Mouse (Mus musculus): ENCODE measurements around the gene Slc25a21. TPM values are rescaled to one million over a fixed set of nuclear protein-coding genes. Genes with fewer than 3 reads are reported as not detected.

The Slc25a21 gene
- polyA plus RNA-seq, 1 experiment from 2014 or later = 25.5 TPM

- Histone ChIP-seq H3K9me3 (replicated peaks) (no peaks in the 10 kb centered on the region), H3K27me3 (no peaks in the 10 kb centered on the region), H3K4me2 (no peak overlapping the region), H3K9ac (no peak overlapping the region), H3K4me3 (replicated peaks) (no peak overlapping the region), H3K4me1 (replicated peaks) (peaks cover 27% of the 10 kb centered on the region), H3K27ac (no peak overlapping the region), H3K36me3 (no peaks in the 10 kb centered on the region)
- ATAC-seq (ENCODE audit: low read depth) = peak; percentile 50; the same call in 1 of the 2 replicates
- DNase-seq = peak; percentile 5
- WGBS (ENCODE audit: insufficient replicate concordance) = 71% methylated on average over 4 of the region's 4 CpGs
Observed at GRCm38 (mm10) chr12:57100549-57100948, 96.7 kb downstream of the Slc25a21 start.

- no peak overlapping the region for H3K4me2 ChIP-seq
- no peak overlapping the region for H3K27ac ChIP-seq
- H3K4me1 ChIP-seq (replicated peaks) = peaks cover 27% of the 10 kb centered on the region
- no peaks in the 10 kb centered on the region for H3K36me3 ChIP-seq
- H3K9me3 ChIP-seq (replicated peaks) = no peaks in the 10 kb centered on the region
- H3K27me3 ChIP-seq = no peaks in the 10 kb centered on the region
- no peak overlapping the region for H3K9ac ChIP-seq
- H3K4me3 ChIP-seq (replicated peaks) = no peak overlapping the region
- peak; percentile 23 for DNase-seq
- WGBS (ENCODE audit: insufficient replicate concordance) = 46% methylated on average over 3 of the region's 3 CpGs
- no peak for ATAC-seq (ENCODE audit: low read depth)
Observed at GRCm38 (mm10) chr12:57099066-57099465, 98.2 kb downstream of the Slc25a21 start.

DNA sequence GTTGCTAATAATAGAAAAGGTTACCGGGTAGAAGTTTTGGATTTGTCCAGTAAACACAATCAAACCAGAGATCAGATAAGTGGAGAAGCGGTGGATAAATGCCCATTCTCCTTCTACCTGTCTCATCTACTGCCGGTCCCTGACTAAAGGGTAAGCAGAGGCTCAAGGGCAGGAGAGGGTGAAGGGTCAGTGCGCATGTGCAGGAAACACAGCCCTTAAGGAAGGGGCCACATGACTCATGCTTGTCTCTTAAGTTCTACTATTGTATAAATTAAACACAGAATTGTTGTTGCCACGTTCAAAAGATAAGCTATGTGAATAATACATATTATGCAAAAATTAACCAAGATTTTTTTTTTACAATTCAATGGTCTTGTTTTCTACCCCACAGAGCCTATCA is 98.9 kb downstream of the Slc25a21 start:
- Histone ChIP-seq H3K4me3 (replicated peaks) (no peak overlapping the region), H3K9me3 (replicated peaks) (no peaks in the 10 kb centered on the region), H3K27me3 (no peaks in the 10 kb centered on the region), H3K4me2 (no peak overlapping the region), H3K36me3 (no peaks in the 10 kb centered on the region), H3K9ac (no peak overlapping the region), H3K4me1 (replicated peaks) (peaks cover 27% of the 10 kb centered on the region), H3K27ac (no peak overlapping the region)
- DNase-seq = no peak
- no peak for ATAC-seq (ENCODE audit: low read depth)
- 80% methylated on average over 5 of the region's 5 CpGs for WGBS (ENCODE audit: insufficient replicate concordance)

DNA sequence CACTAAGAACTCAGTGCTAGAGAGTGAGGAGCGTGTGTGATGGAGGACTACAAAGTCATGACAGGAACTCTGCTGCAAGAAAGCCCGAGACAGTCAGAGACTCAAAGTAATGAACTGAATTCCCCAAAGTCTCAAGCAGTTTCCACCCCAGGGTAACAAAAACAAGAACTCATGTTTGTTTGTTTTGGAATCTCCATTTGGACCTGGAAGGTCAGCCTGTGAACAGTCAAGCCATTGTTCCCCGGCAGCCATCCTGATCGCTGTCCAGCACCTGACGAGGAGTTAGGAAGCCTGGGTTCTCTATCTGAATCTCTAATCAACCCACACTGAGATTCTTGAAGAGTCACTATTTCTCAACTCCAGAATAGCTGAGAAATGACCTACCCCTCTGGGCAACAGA is 104.2 kb downstream of the Slc25a21 start:
- Histone ChIP-seq H3K4me2 (no peak overlapping the region), H3K4me1 (replicated peaks) (no peaks in the 10 kb centered on the region), H3K27ac (no peak overlapping the region), H3K9ac (no peak overlapping the region), H3K36me3 (no peaks in the 10 kb centered on the region), H3K4me3 (replicated peaks) (no peak overlapping the region), H3K9me3 (replicated peaks) (no peaks in the 10 kb centered on the region), H3K27me3 (no peaks in the 10 kb centered on the region)
- no peak for ATAC-seq (ENCODE audit: low read depth)
- no peak for DNase-seq
- WGBS (ENCODE audit: insufficient replicate concordance) = 53% methylated on average over 5 of the region's 5 CpGs

- Histone ChIP-seq H3K9ac (no peak overlapping the region), H3K36me3 (no peaks in the 10 kb centered on the region), H3K4me1 (replicated peaks) (no peaks in the 10 kb centered on the region), H3K27me3 (no peaks in the 10 kb centered on the region), H3K27ac (no peak overlapping the region), H3K9me3 (replicated peaks) (no peaks in the 10 kb centered on the region), H3K4me3 (replicated peaks) (no peak overlapping the region), H3K4me2 (no peak overlapping the region)
- ATAC-seq (ENCODE audit: low read depth) (no peak), DNase-seq (no peak)
- WGBS (ENCODE audit: insufficient replicate concordance) = 76% methylated on average over 3 of the region's 3 CpGs
Observed at GRCm38 (mm10) chr12:57084519-57084918, 112.8 kb downstream of the Slc25a21 start.

GRCm38 (mm10) chr12:57083533-57083932 is 113.7 kb downstream of the Slc25a21 start:
- 83% methylated on average over 5 of the region's 5 CpGs for WGBS (ENCODE audit: insufficient replicate concordance)
- Histone ChIP-seq H3K9me3 (replicated peaks) (no peaks in the 10 kb centered on the region), H3K4me2 (no peak overlapping the region), H3K4me1 (replicated peaks) (no peaks in the 10 kb centered on the region), H3K27ac (no peak overlapping the region), H3K9ac (no peak overlapping the region), H3K27me3 (no peaks in the 10 kb centered on the region), H3K36me3 (no peaks in the 10 kb centered on the region), H3K4me3 (replicated peaks) (no peak overlapping the region)
- DNase-seq (no peak), ATAC-seq (ENCODE audit: low read depth) (no peak)

- no peaks in the 10 kb centered on the region for H3K4me1 ChIP-seq (replicated peaks)
- H3K4me3 ChIP-seq (replicated peaks) = no peak overlapping the region
- no peaks in the 10 kb centered on the region for H3K9me3 ChIP-seq (replicated peaks)
- WGBS (ENCODE audit: insufficient replicate concordance) = 85% methylated on average over 4 of the region's 4 CpGs
- no peaks in the 10 kb centered on the region for H3K36me3 ChIP-seq
- H3K27ac ChIP-seq = no peak overlapping the region
- DNase-seq (no peak), ATAC-seq (ENCODE audit: low read depth) (no peak)
- no peak overlapping the region for H3K9ac ChIP-seq
- no peaks in the 10 kb centered on the region for H3K27me3 ChIP-seq
- H3K4me2 ChIP-seq = no peak overlapping the region
Observed at GRCm38 (mm10) chr12:57076606-57077005, 120.7 kb downstream of the Slc25a21 start.

DNA sequence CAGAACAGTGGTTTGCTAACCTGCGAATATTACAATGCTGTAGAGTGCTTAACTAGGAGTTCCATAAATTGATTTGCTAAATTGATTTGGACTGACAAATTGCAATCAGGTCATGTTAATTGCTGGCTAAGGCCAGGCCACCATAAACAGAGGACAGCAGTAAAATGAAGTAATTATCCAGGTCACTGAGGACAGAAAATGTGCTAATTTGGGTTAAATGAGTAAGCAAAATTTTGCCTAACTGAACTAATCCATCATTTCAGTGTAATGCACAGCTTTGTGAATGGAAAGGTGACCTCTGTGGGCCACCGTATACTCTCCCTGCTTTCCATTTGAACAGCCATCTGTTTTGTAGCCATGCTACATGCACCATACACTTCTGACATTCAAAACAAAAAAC is 124.7 kb downstream of the Slc25a21 start:
- H3K36me3 ChIP-seq = no peaks in the 10 kb centered on the region
- no peaks in the 10 kb centered on the region for H3K4me1 ChIP-seq (replicated peaks)
- WGBS (ENCODE audit: insufficient replicate concordance) = 91% methylated on average over 2 of the region's 2 CpGs
- H3K27ac ChIP-seq = no peak overlapping the region
- no peak overlapping the region for H3K4me3 ChIP-seq (replicated peaks)
- no peak overlapping the region for H3K4me2 ChIP-seq
- no peaks in the 10 kb centered on the region for H3K27me3 ChIP-seq
- no peak for ATAC-seq (ENCODE audit: low read depth)
- DNase-seq = no peak
- H3K9ac ChIP-seq = no peak overlapping the region
- H3K9me3 ChIP-seq (replicated peaks) = no peaks in the 10 kb centered on the region

- no peak overlapping the region for H3K4me2 ChIP-seq
- no peak overlapping the region for H3K27ac ChIP-seq
- DNase-seq = no peak
- WGBS (ENCODE audit: insufficient replicate concordance) = 58% methylated on average over 5 of the region's 5 CpGs
- H3K9ac ChIP-seq = no peak overlapping the region
- H3K4me3 ChIP-seq (replicated peaks) = no peak overlapping the region
- no peak for ATAC-seq (ENCODE audit: low read depth)
- no peaks in the 10 kb centered on the region for H3K4me1 ChIP-seq (replicated peaks)
- no peaks in the 10 kb centered on the region for H3K27me3 ChIP-seq
- no peaks in the 10 kb centered on the region for H3K9me3 ChIP-seq (replicated peaks)
- no peaks in the 10 kb centered on the region for H3K36me3 ChIP-seq
Observed at GRCm38 (mm10) chr12:57068607-57069006, 128.7 kb downstream of the Slc25a21 start.

GRCm38 (mm10) chr12:57019737-57020136 is 177.5 kb downstream of the Slc25a21 start:
- Histone ChIP-seq H3K9ac (no peak overlapping the region), H3K27ac (no peak overlapping the region), H3K4me1 (replicated peaks) (0 out of 2 replicates have a peak, but pooled peaks cover 4% of the 10 kb centered on the region), H3K9me3 (replicated peaks) (no peaks in the 10 kb centered on the region), H3K4me3 (replicated peaks) (no peak overlapping the region), H3K27me3 (no peaks in the 10 kb centered on the region), H3K4me2 (no peak overlapping the region), H3K36me3 (no peaks in the 10 kb centered on the region)
- WGBS (ENCODE audit: insufficient replicate concordance) = 76% methylated on average over 4 of the region's 4 CpGs
- no peak for ATAC-seq (ENCODE audit: low read depth)
- DNase-seq = no peak

- H3K4me1 ChIP-seq (replicated peaks) = 0 out of 2 replicates have a peak, but pooled peaks cover 4% of the 10 kb centered on the region
- DNase-seq = peak; percentile 1
Observed at GRCm38 (mm10) chr12:57016845-57017244, 180.4 kb downstream of the Slc25a21 start.

DNA sequence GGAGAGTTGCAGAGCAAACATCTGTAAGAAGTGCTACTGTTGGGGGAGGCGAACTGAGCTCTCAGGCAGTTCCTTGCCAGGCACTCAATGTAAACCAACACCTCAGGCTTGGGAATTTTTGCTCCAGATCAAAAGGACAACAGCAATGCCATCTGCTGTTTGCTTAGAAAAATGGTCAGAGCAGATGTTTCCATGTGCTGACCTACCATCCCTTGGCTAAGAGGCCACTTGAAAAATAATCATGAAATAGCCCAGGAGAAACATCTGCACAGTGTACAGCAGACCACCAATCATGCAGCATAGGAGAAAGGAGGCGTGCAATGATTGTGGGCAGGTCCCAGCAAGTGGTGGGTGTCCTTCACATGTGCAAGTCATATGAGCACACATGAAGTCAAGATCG is 180.9 kb downstream of the Slc25a21 start:
- Histone ChIP-seq H3K9ac (no peak overlapping the region), H3K27ac (no peak overlapping the region), H3K4me3 (replicated peaks) (no peak overlapping the region), H3K27me3 (no peaks in the 10 kb centered on the region), H3K9me3 (replicated peaks) (no peaks in the 10 kb centered on the region), H3K4me1 (replicated peaks) (0 out of 2 replicates have a peak, but pooled peaks cover 4% of the 10 kb centered on the region), H3K36me3 (no peaks in the 10 kb centered on the region), H3K4me2 (no peak overlapping the region)
- DNase-seq (no peak), ATAC-seq (ENCODE audit: low read depth) (no peak)
- WGBS (ENCODE audit: insufficient replicate concordance) = 64% methylated on average over 3 of the region's 3 CpGs

More at GRCm38 (mm10) chr12:57016845-57017244, 180.4 kb downstream of the Slc25a21 start:
- Histone ChIP-seq H3K36me3 (no peaks in the 10 kb centered on the region), H3K4me3 (replicated peaks) (no peak overlapping the region), H3K27me3 (no peaks in the 10 kb centered on the region), H3K27ac (no peak overlapping the region), H3K4me2 (no peak overlapping the region), H3K9ac (no peak overlapping the region), H3K9me3 (replicated peaks) (no peaks in the 10 kb centered on the region)
- WGBS (ENCODE audit: insufficient replicate concordance) = 54% methylated on average over 3 of the region's 3 CpGs
- no peak for ATAC-seq (ENCODE audit: low read depth)
